Mouse (Mus musculus): ENCODE data around the gene Tbc1d30. TPM values are rescaled to one million over a fixed set of nuclear protein-coding genes. Genes with fewer than 3 reads are reported as not detected.

The Tbc1d30 gene
- polyA plus RNA-seq, 1 experiment from 2014 or later: 6.7 TPM

DNA sequence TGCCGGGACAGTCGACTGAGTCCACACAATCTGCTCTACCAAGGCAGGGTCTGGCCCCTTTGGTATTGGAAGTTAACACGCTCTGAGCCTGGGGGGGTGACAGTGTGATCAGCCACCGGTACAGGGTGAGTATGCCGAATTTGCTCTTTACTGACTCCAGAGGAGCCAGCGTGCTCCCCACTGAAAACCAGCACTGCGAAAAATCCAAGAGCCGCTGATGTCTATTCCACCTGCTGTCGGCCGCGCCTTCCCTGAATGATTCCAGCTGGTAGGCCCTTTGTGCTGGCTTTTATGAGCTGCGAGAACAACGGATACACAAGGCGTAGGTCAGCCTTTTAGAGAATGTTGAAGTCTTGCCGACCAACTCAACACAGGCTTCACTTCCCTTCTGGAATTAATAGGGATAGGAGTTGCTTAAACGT, 123.1 kb downstream of the Tbc1d30 start:
- 53% methylated on average over 16 of the region's 16 CpGs for WGBS
- H3K27ac ChIP-seq: no peak overlapping the region
- H3K9ac ChIP-seq: no peak overlapping the region
- ATAC-seq (ENCODE audit: low FRiP score): no peak
- H3K9me3 ChIP-seq (replicated peaks): no peaks in the 10 kb centered on the region
- no peaks in the 10 kb centered on the region for H3K27me3 ChIP-seq
- H3K4me1 ChIP-seq: no peaks in the 10 kb centered on the region
- no peaks in the 10 kb centered on the region for H3K36me3 ChIP-seq
- no peak overlapping the region for H3K4me2 ChIP-seq (replicated peaks)
- no peak overlapping the region for H3K4me3 ChIP-seq

DNA sequence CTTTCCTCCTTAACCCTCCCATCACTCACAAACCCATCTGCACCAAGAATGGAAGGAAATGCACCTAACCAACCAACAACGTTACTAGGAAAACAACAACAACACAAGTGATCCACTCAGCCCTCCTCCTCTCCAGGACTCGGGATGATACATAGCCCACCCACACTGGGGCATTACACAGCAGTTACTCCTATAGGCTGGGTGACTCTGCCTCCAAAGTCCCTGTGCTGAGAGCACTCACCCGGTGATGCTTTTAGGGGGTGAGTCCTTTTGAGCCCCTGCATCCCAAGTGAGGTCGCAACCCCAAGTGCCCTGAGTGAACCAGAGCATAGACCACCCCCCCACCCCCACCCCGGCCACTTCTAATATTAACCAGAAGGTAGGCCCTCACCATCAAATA, 123.7 kb downstream of the Tbc1d30 start:
- ATAC-seq (ENCODE audit: low FRiP score): no peak
- Histone ChIP-seq H3K4me1 (no peaks in the 10 kb centered on the region), H3K36me3 (no peaks in the 10 kb centered on the region), H3K4me2 (replicated peaks) (no peak overlapping the region), H3K9ac (no peak overlapping the region), H3K4me3 (no peak overlapping the region), H3K27me3 (no peaks in the 10 kb centered on the region), H3K9me3 (replicated peaks) (no peaks in the 10 kb centered on the region), H3K27ac (no peak overlapping the region)
- WGBS: 85% methylated on average over 5 of the region's 5 CpGs

DNA sequence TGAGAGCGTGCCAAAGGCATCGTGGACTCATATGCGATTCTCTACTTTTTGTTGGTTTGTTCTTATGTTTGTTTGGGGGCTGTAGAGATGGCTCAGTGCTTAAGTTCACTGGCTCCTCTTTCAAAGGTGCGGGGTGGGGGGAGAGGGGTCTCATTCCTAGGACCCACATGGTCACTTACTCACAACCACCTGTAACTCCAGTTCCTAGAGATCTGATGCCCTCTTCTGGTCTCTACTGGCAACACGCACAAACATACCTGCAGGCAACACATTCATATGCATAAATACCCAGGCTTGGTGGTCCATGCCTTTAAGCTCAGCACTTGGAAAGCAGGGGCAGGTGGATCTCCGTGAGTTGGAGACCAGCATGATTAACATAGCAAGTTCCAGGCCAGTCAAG, 125.4 kb downstream of the Tbc1d30 start:
- ATAC-seq (ENCODE audit: low FRiP score): no peak
- WGBS: 76% methylated on average over 6 of the region's 6 CpGs
- Histone ChIP-seq H3K9ac (no peak overlapping the region), H3K36me3 (no peaks in the 10 kb centered on the region), H3K4me3 (no peak overlapping the region), H3K27me3 (no peaks in the 10 kb centered on the region), H3K9me3 (replicated peaks) (no peaks in the 10 kb centered on the region), H3K27ac (no peak overlapping the region), H3K4me1 (no peaks in the 10 kb centered on the region), H3K4me2 (replicated peaks) (no peak overlapping the region)

- Histone ChIP-seq H3K9ac (no peak overlapping the region), H3K4me2 (replicated peaks) (no peak overlapping the region), H3K36me3 (no peaks in the 10 kb centered on the region), H3K9me3 (replicated peaks) (no peaks in the 10 kb centered on the region), H3K27ac (no peak overlapping the region), H3K27me3 (no peaks in the 10 kb centered on the region), H3K4me3 (no peak overlapping the region), H3K4me1 (no peaks in the 10 kb centered on the region)
- ATAC-seq (ENCODE audit: low FRiP score): no peak
- 84% methylated on average over 4 of the region's 4 CpGs for WGBS
Observed at GRCm38 (mm10) chr10:121222881-121223280, 128.2 kb downstream of the Tbc1d30 start.

GRCm38 (mm10) chr10:121218616-121219015, 132.5 kb downstream of the Tbc1d30 start:
- WGBS: 88% methylated on average over 7 of the region's 7 CpGs
- ATAC-seq (ENCODE audit: low FRiP score): no peak

DNA sequence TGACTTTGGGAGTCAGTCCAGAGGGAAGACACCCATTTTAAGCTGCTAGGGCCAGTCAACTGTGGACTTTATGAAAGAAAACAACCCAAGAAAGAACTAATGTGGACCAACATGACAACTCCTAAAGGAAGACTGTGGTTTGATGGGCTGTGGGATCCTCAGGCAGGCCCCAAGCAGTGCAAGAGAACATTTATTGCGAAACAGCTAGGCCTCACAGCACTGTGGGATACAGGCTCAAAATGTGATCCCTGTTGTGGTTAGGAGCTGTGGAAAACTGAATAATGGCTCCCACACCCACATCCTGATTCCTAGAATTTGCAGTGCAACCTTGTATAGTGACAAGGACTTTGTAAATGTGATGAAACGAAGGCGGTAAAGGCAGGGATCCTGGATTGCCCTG, 134.3 kb downstream of the Tbc1d30 start:
- Histone ChIP-seq H3K9me3 (replicated peaks) (no peaks in the 10 kb centered on the region), H3K36me3 (no peaks in the 10 kb centered on the region), H3K4me1 (no peaks in the 10 kb centered on the region), H3K9ac (no peak overlapping the region), H3K4me2 (replicated peaks) (no peak overlapping the region), H3K27me3 (no peaks in the 10 kb centered on the region), H3K4me3 (no peak overlapping the region), H3K27ac (no peak overlapping the region)
- ATAC-seq (ENCODE audit: low FRiP score): no peak
- 87% methylated on average over 3 of the region's 3 CpGs for whole genome bisulfite sequencing

More at GRCm38 (mm10) chr10:121218616-121219015, 132.5 kb downstream of the Tbc1d30 start:
- no peaks in the 10 kb centered on the region for H3K4me1 ChIP-seq
- no peaks in the 10 kb centered on the region for H3K27me3 ChIP-seq
- no peak overlapping the region for H3K27ac ChIP-seq
- no peaks in the 10 kb centered on the region for H3K36me3 ChIP-seq
- no peaks in the 10 kb centered on the region for H3K9me3 ChIP-seq (replicated peaks)
- no peak overlapping the region for H3K9ac ChIP-seq
- no peak overlapping the region for H3K4me2 ChIP-seq (replicated peaks)
- H3K4me3 ChIP-seq: no peak overlapping the region

Other genes starting within 250 kb of the Tbc1d30 start
- 50.8 and 54.1 TPM in 2 replicates for gene Gns, start 13.8 kb upstream of the Tbc1d30 start, polyA plus RNA-seq (2016; fragmentation: Nextera tagmentation; extraction: Ambion mirVana)
- gene Rassf3, start 125.1 kb upstream of the Tbc1d30 start, polyA plus RNA-seq (2016; fragmentation: Nextera tagmentation; extraction: Ambion mirVana): 12.7 and 13.4 TPM in 2 replicates
- gene Tbk1, start 235.5 kb upstream of the Tbc1d30 start, polyA plus RNA-seq (2016; fragmentation: Nextera tagmentation; extraction: Ambion mirVana): 35.2 and 35.8 TPM in 2 replicates